Mouse (Mus musculus): ENCODE data around the gene Gpr137. TPM values are rescaled to one million over a fixed set of nuclear protein-coding genes. Genes with fewer than 3 reads are reported as not detected.
"Not testable (repeated sequence)": the region's sequence is repeated elsewhere in the genome, so short reads cannot be mapped to it uniquely, and the experiment has no call there.

The Gpr137 gene
- polyA plus RNA-seq (2015; fragmentation: Nextera tagmentation; extraction: Ambion mirVana), result 26.7 and 29.9 TPM in 2 replicates

DNA sequence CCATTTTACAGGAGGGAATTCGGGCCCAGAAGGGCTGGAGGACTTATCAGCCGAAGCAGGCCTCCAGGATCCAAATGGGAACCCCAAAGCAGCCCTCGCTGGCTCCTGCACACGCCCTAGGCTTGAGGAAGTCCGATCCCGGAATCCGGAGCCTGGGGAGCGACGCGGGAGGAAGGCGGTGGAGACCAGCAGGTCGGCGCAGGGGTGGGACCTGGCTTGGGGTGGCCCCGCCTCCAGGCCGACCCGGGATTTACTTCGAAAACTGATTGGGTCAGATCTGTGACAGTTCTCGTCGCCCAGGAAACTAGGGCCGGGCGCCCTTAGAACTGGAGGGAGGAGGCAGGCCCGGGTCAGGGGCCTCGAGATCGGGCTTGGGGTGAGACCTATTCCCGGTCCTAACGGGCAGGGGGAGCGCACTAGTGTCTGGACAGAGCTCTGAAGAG, at the start of gene Gpr137:
TSS of gene Gpr137 (minus strand) at position 232 of the 443 bp plus-strand sequence.
- Histone ChIP-seq H3K4me3 (replicated peaks) (peak within 1 kb of the TSS; percentile 72), H3K27me3 (replicated peaks) (no peaks in the 10 kb centered on the region), H3K9me3 (no peaks in the 10 kb centered on the region), H3K9ac (peak within 1 kb of the TSS; percentile 88), H3K4me1 (peaks cover 26% of the 10 kb centered on the region), H3K4me2 (peak within 1 kb of the TSS; percentile 98), H3K36me3 (no peaks in the 10 kb centered on the region), H3K27ac (peak within 1 kb of the TSS; percentile 98)
- under 1% methylated on average over 27 of the region's 27 CpGs for WGBS
- ATAC-seq (ENCODE audit: insufficient read depth, low FRiP score, low read depth), result peak; percentile 91

DNA sequence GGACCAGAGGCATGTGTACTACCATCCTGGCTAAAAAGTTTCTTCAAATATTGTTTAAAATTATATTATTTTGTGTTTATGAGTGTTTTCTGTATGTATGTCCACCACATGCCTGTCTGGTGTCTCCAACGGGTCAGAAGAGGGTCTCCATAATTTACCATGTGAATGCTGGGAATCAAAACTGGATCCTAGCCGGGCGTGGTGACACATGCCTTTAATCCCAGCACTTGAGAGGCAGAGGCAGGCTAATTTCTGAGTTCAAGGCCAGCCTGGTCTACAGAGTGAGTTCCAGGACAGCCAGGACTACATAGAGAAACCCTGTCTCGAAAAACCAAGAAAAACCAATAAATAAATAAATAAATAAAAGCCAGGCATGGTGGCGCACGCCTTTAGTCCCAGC, 48.9 kb upstream of the Gpr137 start:
- not testable (repeated sequence) for ATAC-seq (ENCODE audit: insufficient read depth, low FRiP score, low read depth)

DNA sequence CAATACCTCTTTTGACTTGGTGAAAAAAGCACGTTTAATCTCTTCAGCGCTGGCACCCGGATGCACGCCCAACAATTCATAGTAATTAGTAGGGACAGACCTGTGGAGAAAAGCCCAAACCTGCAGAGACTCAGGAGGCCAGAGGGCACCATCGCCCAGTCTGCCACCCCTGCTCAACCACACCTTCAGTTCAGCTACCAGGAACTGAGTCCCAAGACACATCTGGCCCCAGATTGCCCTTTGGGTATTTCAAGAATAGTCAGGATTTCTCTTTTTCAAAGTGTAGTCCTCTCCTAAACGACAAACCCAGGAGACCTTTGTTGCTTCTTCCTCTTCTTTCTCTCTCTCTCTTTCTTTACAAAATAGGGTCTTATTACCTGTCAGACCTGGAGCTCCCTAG, 48.4 kb upstream of the Gpr137 start:
- H3K36me3 ChIP-seq, result no peaks in the 10 kb centered on the region
- peaks cover 34% of the 10 kb centered on the region for H3K4me1 ChIP-seq
- no peak overlapping the region for H3K4me2 ChIP-seq
- H3K27me3 ChIP-seq (replicated peaks), result no peaks in the 10 kb centered on the region
- H3K9ac ChIP-seq, result no peak overlapping the region
- no peak overlapping the region for H3K4me3 ChIP-seq (replicated peaks)
- no peaks in the 10 kb centered on the region for H3K9me3 ChIP-seq
- WGBS, result 88% methylated on average over 6 of the region's 6 CpGs
- no peak for ATAC-seq (ENCODE audit: insufficient read depth, low FRiP score, low read depth)
- H3K27ac ChIP-seq, result no peak overlapping the region

More for the DNA sequence above, 48.9 kb upstream of the Gpr137 start:
- not testable (repeated sequence) for H3K9ac ChIP-seq; H3K9me3 ChIP-seq; H3K27ac ChIP-seq; H3K36me3 ChIP-seq; H3K4me3 ChIP-seq (replicated peaks); H3K4me2 ChIP-seq; H3K27me3 ChIP-seq (replicated peaks)
- peaks cover 30% of the 10 kb centered on the region for H3K4me1 ChIP-seq
- WGBS, result 93% methylated on average over 6 of the region's 6 CpGs

DNA sequence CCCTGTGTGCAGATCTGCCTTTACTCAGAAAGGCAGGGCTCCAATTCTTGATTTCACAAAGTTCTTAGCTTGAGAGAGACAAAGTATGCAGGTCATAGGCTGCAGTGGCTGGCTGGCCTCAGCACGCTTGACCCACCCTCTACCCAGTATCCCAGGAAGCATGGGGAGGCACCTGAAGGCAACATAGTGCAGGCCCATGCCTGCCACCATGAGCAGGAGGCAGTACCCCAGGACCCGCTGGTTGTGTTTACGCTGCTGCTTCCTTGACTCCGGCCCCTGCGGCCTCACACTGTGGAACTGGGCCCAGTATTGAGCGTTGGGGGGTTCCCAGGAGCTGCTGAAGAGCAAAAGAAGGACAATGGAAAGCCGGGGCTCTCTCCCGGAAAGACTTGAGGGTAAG, 47.0 kb upstream of the Gpr137 start:
- H3K9ac ChIP-seq, result no peak overlapping the region
- no peak overlapping the region for H3K4me2 ChIP-seq
- H3K4me3 ChIP-seq (replicated peaks), result no peak overlapping the region
- peaks cover 2% of the 10 kb centered on the region; the same call in 1 of the 2 replicates for H3K36me3 ChIP-seq
- ATAC-seq (ENCODE audit: insufficient read depth, low FRiP score, low read depth), result no peak
- H3K27me3 ChIP-seq (replicated peaks), result no peaks in the 10 kb centered on the region
- no peaks in the 10 kb centered on the region for H3K9me3 ChIP-seq
- H3K27ac ChIP-seq, result no peak overlapping the region
- 89% methylated on average over 8 of the region's 8 CpGs for WGBS
- peaks cover 25% of the 10 kb centered on the region for H3K4me1 ChIP-seq

DNA sequence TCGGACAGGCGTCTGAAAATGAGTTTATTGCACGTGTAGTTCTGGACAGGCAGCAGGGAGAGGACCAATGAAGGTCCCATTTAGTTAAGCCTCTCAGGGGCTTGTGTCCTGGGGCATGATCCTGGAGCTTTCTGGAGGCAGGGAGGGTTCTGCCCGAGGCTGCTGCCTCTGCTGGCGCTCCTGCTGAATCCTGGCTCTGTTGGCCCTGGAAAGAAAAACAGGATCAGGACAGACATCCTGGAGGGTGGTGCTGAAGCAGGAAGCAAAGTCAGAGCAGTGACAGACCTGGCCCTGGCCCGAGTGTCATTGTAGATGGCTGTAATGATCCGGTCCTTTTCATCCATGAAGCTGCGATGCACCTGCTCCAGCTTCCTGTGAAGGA, 45.6 kb upstream of the Gpr137 start:
- no peaks in the 10 kb centered on the region for H3K27me3 ChIP-seq (replicated peaks)
- H3K36me3 ChIP-seq, result peaks cover 11% of the 10 kb centered on the region; the same call in 1 of the 2 replicates
- H3K4me2 ChIP-seq, result peak overlapping the region; percentile 79
- no peaks in the 10 kb centered on the region for H3K9me3 ChIP-seq
- WGBS, result 3% methylated on average over 8 of the region's 8 CpGs
- H3K27ac ChIP-seq, result peak overlapping the region; percentile 85
- ATAC-seq (ENCODE audit: insufficient read depth, low FRiP score, low read depth), result no peak
- H3K4me1 ChIP-seq, result peaks cover 20% of the 10 kb centered on the region
- peak overlapping the region; percentile 88 for H3K4me3 ChIP-seq (replicated peaks)
- peak overlapping the region; percentile 97; the same call in 1 of the 2 replicates for H3K9ac ChIP-seq

DNA sequence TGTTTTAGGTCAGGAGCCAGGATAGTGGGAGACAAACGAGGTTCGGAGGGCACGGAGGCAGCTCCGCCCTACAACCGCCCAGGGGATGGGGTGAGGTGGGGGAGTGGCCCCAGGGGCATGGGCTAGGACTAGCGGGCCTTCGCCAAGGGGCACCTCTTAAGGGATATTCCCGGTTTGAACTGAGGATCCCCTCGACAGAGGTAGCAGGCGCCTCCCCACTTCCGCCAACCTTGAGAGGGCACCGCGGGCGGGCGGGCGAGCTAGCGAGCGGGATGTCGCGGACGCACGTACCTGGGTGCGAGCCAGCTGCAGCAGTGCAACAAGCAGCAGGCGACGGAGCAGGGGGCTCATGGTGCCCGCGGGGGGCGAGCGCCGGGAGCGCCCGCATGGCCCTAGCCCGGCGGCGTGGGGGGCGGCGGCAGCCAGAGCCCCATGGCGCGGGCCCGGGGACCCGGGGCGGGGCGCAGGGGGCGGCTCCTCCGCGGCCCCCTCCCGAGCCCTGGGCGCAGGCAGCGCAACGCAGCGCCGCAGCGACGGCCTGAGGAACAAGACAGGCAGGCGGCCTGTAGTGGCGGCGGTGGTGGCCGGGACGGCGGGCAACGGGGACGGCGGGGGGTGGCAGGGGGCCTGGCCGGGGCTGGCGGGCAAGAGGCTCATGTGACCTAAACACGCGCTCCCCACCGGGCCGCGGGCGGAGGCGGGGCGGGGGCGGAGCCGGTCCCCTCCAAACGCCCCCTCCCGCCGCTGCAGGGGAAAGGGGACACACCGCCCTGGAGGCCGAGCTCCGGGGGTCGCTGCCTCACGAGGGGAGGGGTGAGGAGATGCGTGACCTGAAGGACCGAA, 45.0 kb upstream of the Gpr137 start, which contains the start of gene Vegfb:
TSS of gene Vegfb (minus strand) at position 591 of the 843 bp plus-strand sequence.
- H3K4me3 ChIP-seq (replicated peaks), result peak within 1 kb of the TSS; percentile 88
- WGBS, result under 1% methylated on average over 67 of the region's 85 CpGs
- H3K9me3 ChIP-seq, result no peaks in the 10 kb centered on the region
- no peaks in the 10 kb centered on the region for H3K27me3 ChIP-seq (replicated peaks)
- peak within 1 kb of the TSS; percentile 79 for H3K4me2 ChIP-seq
- peak within 1 kb of the TSS; percentile 85 for H3K27ac ChIP-seq
- ATAC-seq (ENCODE audit: insufficient read depth, low FRiP score, low read depth), result peak; percentile 66
- H3K9ac ChIP-seq, result peak within 1 kb of the TSS; percentile 97
- H3K4me1 ChIP-seq, result peaks cover 17% of the 10 kb centered on the region
- peaks cover 16% of the 10 kb centered on the region; the same call in 1 of the 2 replicates for H3K36me3 ChIP-seq

DNA sequence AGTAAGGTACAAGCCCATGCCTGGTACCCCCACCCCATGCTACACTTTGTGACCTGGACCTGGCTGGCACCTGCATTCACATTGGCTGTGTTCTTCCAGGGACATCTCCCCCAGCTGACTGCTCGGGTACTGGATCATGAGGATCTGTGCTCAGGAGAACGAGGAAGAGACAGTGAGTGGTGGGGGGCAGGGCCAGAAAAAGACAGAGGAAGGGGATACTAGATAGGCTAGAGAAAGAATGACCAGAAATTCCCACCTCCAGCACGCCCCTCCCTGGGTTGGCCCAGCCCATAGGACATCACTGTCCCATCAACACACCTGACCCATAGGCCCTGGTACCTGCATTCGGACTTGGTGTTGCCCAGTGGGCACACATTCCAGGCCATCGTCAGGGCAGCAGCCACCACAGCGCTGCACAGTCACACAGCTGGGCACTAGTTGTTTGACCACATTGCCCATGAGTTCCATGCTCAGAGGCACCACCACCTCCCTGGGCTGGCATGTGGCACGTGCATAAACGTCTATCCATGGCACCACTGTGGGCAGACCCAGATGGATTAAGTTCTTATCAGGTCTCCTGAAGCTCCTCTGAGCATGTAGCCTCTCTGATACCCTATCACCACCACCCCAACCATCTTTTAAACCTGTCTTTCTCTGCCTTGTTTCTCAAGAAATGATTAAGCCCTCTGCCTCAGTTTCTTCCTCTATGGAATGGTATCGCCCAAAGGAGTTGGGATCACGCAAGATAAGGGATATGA, 43.9 kb upstream of the Gpr137 start:
- peak overlapping the region; percentile 97; the same call in 1 of the 2 replicates for H3K9ac ChIP-seq
- WGBS, result 74% methylated on average over 10 of the region's 10 CpGs
- peaks cover 16% of the 10 kb centered on the region; the same call in 1 of the 2 replicates for H3K36me3 ChIP-seq
- H3K27me3 ChIP-seq (replicated peaks), result no peaks in the 10 kb centered on the region
- H3K4me1 ChIP-seq, result peaks cover 15% of the 10 kb centered on the region
- peak; percentile 10; the same call in 1 of the 2 replicates for ATAC-seq (ENCODE audit: insufficient read depth, low FRiP score, low read depth)
- H3K27ac ChIP-seq, result no peak overlapping the region
- peak overlapping the region; percentile 79 for H3K4me2 ChIP-seq
- H3K9me3 ChIP-seq, result no peaks in the 10 kb centered on the region
- peak overlapping the region; percentile 88 for H3K4me3 ChIP-seq (replicated peaks)

DNA sequence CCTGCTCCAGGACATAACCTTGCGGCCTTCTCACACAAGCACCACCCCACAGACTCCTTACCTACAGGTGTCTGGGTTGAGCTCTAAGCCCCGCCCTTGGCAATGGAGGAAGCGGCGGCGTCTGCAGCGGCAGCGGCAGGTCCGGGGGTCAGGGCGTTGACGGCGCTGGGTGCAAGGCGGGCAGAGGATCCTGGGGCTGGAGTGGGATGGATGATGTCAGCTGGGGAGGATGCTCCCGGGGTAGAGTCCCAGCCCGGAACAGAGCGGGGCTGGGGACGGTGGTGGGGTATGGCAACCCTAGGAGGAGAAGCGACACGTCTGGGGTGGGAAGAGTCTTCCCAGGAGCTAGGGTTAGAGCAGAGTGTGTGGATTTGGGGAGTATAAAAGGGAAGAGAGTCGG, 43.0 kb upstream of the Gpr137 start:
- no peak overlapping the region for H3K4me2 ChIP-seq
- no peak for ATAC-seq (ENCODE audit: insufficient read depth, low FRiP score, low read depth)

DNA sequence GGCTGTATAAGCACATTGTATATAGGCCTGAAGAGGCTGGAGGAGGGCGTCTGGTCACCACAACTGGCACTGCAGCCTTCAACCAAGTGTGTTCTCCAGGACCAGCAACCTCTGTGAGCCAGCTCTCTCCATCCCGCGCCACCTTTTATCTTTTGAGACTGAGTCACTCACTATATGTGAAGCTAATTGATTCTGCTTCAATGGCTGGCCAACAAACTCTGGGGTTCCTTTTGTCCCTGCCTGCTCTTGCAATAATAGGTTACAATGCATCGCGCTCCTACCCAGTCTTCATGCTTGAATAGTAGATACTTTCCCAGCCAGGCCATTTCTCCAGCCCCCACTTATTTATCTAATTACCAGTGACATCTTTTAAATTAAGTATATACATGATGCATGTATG, 41.3 kb upstream of the Gpr137 start:
- Histone ChIP-seq H3K9ac (no peak overlapping the region), H3K4me1 (peaks cover 26% of the 10 kb centered on the region), H3K27ac (no peak overlapping the region), H3K4me3 (replicated peaks) (no peak overlapping the region), H3K9me3 (no peaks in the 10 kb centered on the region), H3K27me3 (replicated peaks) (no peaks in the 10 kb centered on the region), H3K36me3 (peaks cover 16% of the 10 kb centered on the region; the same call in 1 of the 2 replicates), H3K4me2 (no peak overlapping the region)
- ATAC-seq (ENCODE audit: insufficient read depth, low FRiP score, low read depth), result no peak
- whole genome bisulfite sequencing, result 92% methylated on average over 5 of the region's 5 CpGs

More for the DNA sequence above, 43.0 kb upstream of the Gpr137 start:
- 81% methylated on average over 19 of the region's 19 CpGs for WGBS
- peaks cover 18% of the 10 kb centered on the region for H3K4me1 ChIP-seq
- no peak overlapping the region for H3K27ac ChIP-seq
- peaks cover 16% of the 10 kb centered on the region; the same call in 1 of the 2 replicates for H3K36me3 ChIP-seq
- no peak overlapping the region for H3K4me3 ChIP-seq (replicated peaks)
- no peaks in the 10 kb centered on the region for H3K9me3 ChIP-seq
- H3K9ac ChIP-seq, result no peak overlapping the region
- H3K27me3 ChIP-seq (replicated peaks), result no peaks in the 10 kb centered on the region

DNA sequence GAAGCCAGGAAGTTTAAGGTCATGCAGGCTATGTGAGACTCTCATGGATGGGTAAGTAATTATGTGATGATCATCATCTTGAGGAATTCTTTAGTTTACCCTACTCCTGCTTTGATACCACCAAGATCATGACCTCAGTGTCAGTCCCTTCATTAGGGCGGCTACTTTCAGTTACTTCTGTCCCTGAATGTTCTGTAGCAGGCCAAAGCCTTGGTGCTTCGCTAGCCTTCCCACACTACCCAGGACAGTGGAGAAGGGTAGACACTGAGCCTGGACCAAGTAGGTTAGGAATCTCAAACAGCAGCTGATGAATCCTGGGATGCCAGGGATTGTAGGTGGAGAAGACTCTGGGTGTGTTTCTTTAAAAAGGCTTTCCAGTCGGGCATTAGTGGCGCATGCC, 39.2 kb upstream of the Gpr137 start:
- ATAC-seq (ENCODE audit: insufficient read depth, low FRiP score, low read depth), result no peak
- H3K9ac ChIP-seq, result no peak overlapping the region
- peaks cover 22% of the 10 kb centered on the region; the same call in 1 of the 2 replicates for H3K36me3 ChIP-seq
- no peaks in the 10 kb centered on the region for H3K27me3 ChIP-seq (replicated peaks)
- H3K4me1 ChIP-seq, result peaks cover 38% of the 10 kb centered on the region
- 89% methylated on average over 4 of the region's 4 CpGs for WGBS
- H3K9me3 ChIP-seq, result no peaks in the 10 kb centered on the region
- peak overlapping the region; percentile 89 for H3K4me2 ChIP-seq
- H3K4me3 ChIP-seq (replicated peaks), result 0 out of 2 replicates have a peak overlapping the region, but pooled peaks have one; percentile 75
- H3K27ac ChIP-seq, result peak overlapping the region; percentile 95; the same call in 1 of the 2 replicates

DNA sequence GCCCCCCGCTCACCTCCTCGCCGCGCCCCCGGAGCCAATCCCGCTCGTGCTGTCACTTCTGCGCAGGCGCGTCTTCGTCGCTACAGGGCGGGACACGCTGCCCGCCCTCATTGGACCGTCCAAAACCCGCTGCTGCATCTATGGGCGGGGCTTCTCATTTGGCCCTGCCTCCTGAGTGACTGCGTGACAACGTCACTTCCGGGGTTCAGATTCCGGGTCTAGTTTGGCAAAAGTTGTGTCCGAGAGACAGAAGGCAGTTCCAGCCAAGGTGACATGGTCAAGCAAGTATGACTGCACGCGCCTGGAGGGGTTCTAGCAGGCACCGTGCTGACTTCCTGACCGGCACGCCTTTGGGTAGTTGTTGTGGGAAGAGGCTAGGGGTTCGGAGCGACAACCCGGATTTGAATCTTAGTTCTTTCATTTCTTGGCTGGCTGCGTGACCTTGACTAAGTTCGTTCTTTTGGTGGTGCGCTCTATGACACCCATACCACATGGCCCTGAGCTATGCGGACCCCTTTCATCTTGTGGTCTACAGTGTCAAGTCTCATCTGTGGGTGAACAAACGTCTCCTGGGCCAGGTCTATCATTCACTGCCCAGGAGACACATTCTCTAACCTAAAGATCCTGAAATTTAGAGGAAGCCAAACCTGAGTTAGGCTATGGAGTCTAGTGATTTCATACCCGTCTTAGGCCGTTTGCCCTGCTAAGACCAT, 38.3 kb upstream of the Gpr137 start, which contains the start of gene Fkbp2:
TSS of gene Fkbp2 (minus strand) at position 121 of the 713 bp plus-strand sequence.
- peaks cover 39% of the 10 kb centered on the region for H3K4me1 ChIP-seq
- H3K9ac ChIP-seq, result peak within 1 kb of the TSS; percentile 66
- H3K36me3 ChIP-seq, result peaks cover 22% of the 10 kb centered on the region; the same call in 1 of the 2 replicates
- peak within 1 kb of the TSS; percentile 89 for H3K4me2 ChIP-seq
- peak; percentile 87 for ATAC-seq (ENCODE audit: insufficient read depth, low FRiP score, low read depth)
- H3K27me3 ChIP-seq (replicated peaks), result no peaks in the 10 kb centered on the region
- peak within 1 kb of the TSS; percentile 95 for H3K27ac ChIP-seq
- WGBS, result 1% methylated on average over 38 of the region's 38 CpGs
- no peaks in the 10 kb centered on the region for H3K9me3 ChIP-seq
- H3K4me3 ChIP-seq (replicated peaks), result peak within 1 kb of the TSS; percentile 75
